Mouse (Mus musculus): ENCODE data around the gene Hs3st6. TPM values are rescaled to one million over a fixed set of nuclear protein-coding genes. Genes with fewer than 3 reads are reported as not detected.

Gene Hs3st6
- polyA plus RNA-seq, 1 experiment from 2014 or later, result 35.9 TPM

- Histone ChIP-seq H3K27me3 (ENCODE audit: control insufficient read depth, insufficient read depth, low read length) (peaks cover 10% of the 10 kb centered on the region), H3K4me1 (ENCODE audit: control insufficient read depth, insufficient read depth, low read length) (no peaks in the 10 kb centered on the region; the same call in 1 of the 2 replicates), H3K36me3 (ENCODE audit: control insufficient read depth, insufficient read depth, low read length) (peaks cover 7% of the 10 kb centered on the region; the same call in 1 of the 2 replicates), H3K9me3 (ENCODE audit: control insufficient read depth, low read length) (no peaks in the 10 kb centered on the region), H3K27ac (ENCODE audit: low read depth, low read length) (no peak overlapping the region), H3K4me3 (ENCODE audit: low read length) (no peak overlapping the region), H3K4me2 (replicated peaks; ENCODE audit: low read depth, low read length) (no peak overlapping the region), H3K9ac (ENCODE audit: low read depth, low read length) (no peak overlapping the region; the same call in 1 of the 2 replicates)
- 20% methylated on average over 7 of the region's 7 CpGs for WGBS
- peak; percentile 79 for ATAC-seq (ENCODE audit: low FRiP score, low TSS enrichment)
Measured at GRCm38 (mm10) chr17:24745526-24746497, 7.0 kb upstream of the Hs3st6 start.

GRCm38 (mm10) chr17:24746986-24747385, 5.8 kb upstream of the Hs3st6 start:
- ATAC-seq (ENCODE audit: low FRiP score, low TSS enrichment), result peak; percentile 26

GRCm38 (mm10) chr17:24751528-24751927, 1.3 kb upstream of the Hs3st6 start:
- peaks cover 39% of the 10 kb centered on the region for H3K27me3 ChIP-seq (ENCODE audit: control insufficient read depth, insufficient read depth, low read length)

More at GRCm38 (mm10) chr17:24746986-24747385, 5.8 kb upstream of the Hs3st6 start:
- Histone ChIP-seq H3K36me3 (ENCODE audit: control insufficient read depth, insufficient read depth, low read length) (peaks cover 3% of the 10 kb centered on the region; the same call in 1 of the 2 replicates), H3K27ac (ENCODE audit: low read depth, low read length) (no peak overlapping the region), H3K4me3 (ENCODE audit: low read length) (no peak overlapping the region), H3K27me3 (ENCODE audit: control insufficient read depth, insufficient read depth, low read length) (peaks cover 20% of the 10 kb centered on the region), H3K9me3 (ENCODE audit: control insufficient read depth, low read length) (no peaks in the 10 kb centered on the region), H3K9ac (ENCODE audit: low read depth, low read length) (no peak overlapping the region), H3K4me2 (replicated peaks; ENCODE audit: low read depth, low read length) (no peak overlapping the region), H3K4me1 (ENCODE audit: control insufficient read depth, insufficient read depth, low read length) (peaks cover 4% of the 10 kb centered on the region; the same call in 1 of the 2 replicates)
- 38% methylated on average over 4 of the region's 4 CpGs for whole genome bisulfite sequencing

GRCm38 (mm10) chr17:24757394-24757793, 4.6 kb downstream of the Hs3st6 start:
- ATAC-seq (ENCODE audit: low FRiP score, low TSS enrichment), result peak; percentile 65
- Histone ChIP-seq H3K9ac (ENCODE audit: low read depth, low read length) (no peak overlapping the region), H3K9me3 (ENCODE audit: control insufficient read depth, low read length) (no peaks in the 10 kb centered on the region), H3K4me1 (ENCODE audit: control insufficient read depth, insufficient read depth, low read length) (peaks cover 20% of the 10 kb centered on the region), H3K36me3 (ENCODE audit: control insufficient read depth, insufficient read depth, low read length) (no peaks in the 10 kb centered on the region), H3K27me3 (ENCODE audit: control insufficient read depth, insufficient read depth, low read length) (peaks cover 16% of the 10 kb centered on the region), H3K4me2 (replicated peaks; ENCODE audit: low read depth, low read length) (no peak overlapping the region), H3K27ac (ENCODE audit: low read depth, low read length) (no peak overlapping the region), H3K4me3 (ENCODE audit: low read length) (no peak overlapping the region)
- WGBS, result 67% methylated on average over 1 of the region's 1 CpGs

More at GRCm38 (mm10) chr17:24751528-24751927, 1.3 kb upstream of the Hs3st6 start:
- H3K27ac ChIP-seq (ENCODE audit: low read depth, low read length), result no peak overlapping the region
- H3K4me3 ChIP-seq (ENCODE audit: low read length), result no peak overlapping the region
- no peaks in the 10 kb centered on the region for H3K36me3 ChIP-seq (ENCODE audit: control insufficient read depth, insufficient read depth, low read length)
- H3K9ac ChIP-seq (ENCODE audit: low read depth, low read length), result no peak overlapping the region
- no peaks in the 10 kb centered on the region for H3K9me3 ChIP-seq (ENCODE audit: control insufficient read depth, low read length)
- H3K4me2 ChIP-seq (replicated peaks; ENCODE audit: low read depth, low read length), result no peak overlapping the region
- ATAC-seq (ENCODE audit: low FRiP score, low TSS enrichment), result no peak
- H3K4me1 ChIP-seq (ENCODE audit: control insufficient read depth, insufficient read depth, low read length), result peaks cover 14% of the 10 kb centered on the region
- 28% methylated on average over 4 of the region's 4 CpGs for WGBS

- H3K4me1 ChIP-seq (ENCODE audit: control insufficient read depth, insufficient read depth, low read length), result peaks cover 38% of the 10 kb centered on the region
Measured at GRCm38 (mm10) chr17:24761121-24761520, 8.3 kb downstream of the Hs3st6 start.

GRCm38 (mm10) chr17:24765016-24765905, 12.5 kb downstream of the Hs3st6 start:
- Histone ChIP-seq H3K27me3 (ENCODE audit: control insufficient read depth, insufficient read depth, low read length) (no peaks in the 10 kb centered on the region), H3K27ac (ENCODE audit: low read depth, low read length) (peak overlapping the region; percentile 77), H3K9ac (ENCODE audit: low read depth, low read length) (no peak overlapping the region; the same call in 1 of the 2 replicates), H3K36me3 (ENCODE audit: control insufficient read depth, insufficient read depth, low read length) (no peaks in the 10 kb centered on the region), H3K4me2 (replicated peaks; ENCODE audit: low read depth, low read length) (peak overlapping the region; percentile 15), H3K4me3 (ENCODE audit: low read length) (no peak overlapping the region), H3K9me3 (ENCODE audit: control insufficient read depth, low read length) (no peaks in the 10 kb centered on the region), H3K4me1 (ENCODE audit: control insufficient read depth, insufficient read depth, low read length) (peaks cover 58% of the 10 kb centered on the region)
- ATAC-seq (ENCODE audit: low FRiP score, low TSS enrichment), result peak; percentile 44
- WGBS, result 30% methylated on average over 22 of the region's 22 CpGs

More at GRCm38 (mm10) chr17:24761121-24761520, 8.3 kb downstream of the Hs3st6 start:
- no peaks in the 10 kb centered on the region for H3K36me3 ChIP-seq (ENCODE audit: control insufficient read depth, insufficient read depth, low read length)
- peak; percentile 25; the same call in 1 of the 2 replicates for ATAC-seq (ENCODE audit: low FRiP score, low TSS enrichment)
- no peaks in the 10 kb centered on the region for H3K9me3 ChIP-seq (ENCODE audit: control insufficient read depth, low read length)
- peak overlapping the region; percentile 61; the same call in 1 of the 2 replicates for H3K27ac ChIP-seq (ENCODE audit: low read depth, low read length)
- 29% methylated on average over 5 of the region's 5 CpGs for WGBS
- H3K4me3 ChIP-seq (ENCODE audit: low read length), result no peak overlapping the region
- H3K27me3 ChIP-seq (ENCODE audit: control insufficient read depth, insufficient read depth, low read length), result 0 out of 2 replicates have a peak, but pooled peaks cover 2% of the 10 kb centered on the region
- H3K4me2 ChIP-seq (replicated peaks; ENCODE audit: low read depth, low read length), result no peak overlapping the region
- H3K9ac ChIP-seq (ENCODE audit: low read depth, low read length), result no peak overlapping the region

- no peaks in the 10 kb centered on the region for H3K36me3 ChIP-seq (ENCODE audit: control insufficient read depth, insufficient read depth, low read length)
- peak; percentile 80 for ATAC-seq (ENCODE audit: low FRiP score, low TSS enrichment)
- no peaks in the 10 kb centered on the region for H3K27me3 ChIP-seq (ENCODE audit: control insufficient read depth, insufficient read depth, low read length)
- 5% methylated on average over 12 of the region's 12 CpGs for WGBS
- 0 out of 2 replicates have a peak overlapping the region, but pooled peaks have one; percentile 17 for H3K4me2 ChIP-seq (replicated peaks; ENCODE audit: low read depth, low read length)
- H3K27ac ChIP-seq (ENCODE audit: low read depth, low read length), result peak overlapping the region; percentile 77
- H3K9ac ChIP-seq (ENCODE audit: low read depth, low read length), result no peak overlapping the region
- H3K9me3 ChIP-seq (ENCODE audit: control insufficient read depth, low read length), result no peaks in the 10 kb centered on the region
- peaks cover 58% of the 10 kb centered on the region for H3K4me1 ChIP-seq (ENCODE audit: control insufficient read depth, insufficient read depth, low read length)
- no peak overlapping the region for H3K4me3 ChIP-seq (ENCODE audit: low read length)
Measured at GRCm38 (mm10) chr17:24766266-24766875, 13.6 kb downstream of the Hs3st6 start.

GRCm38 (mm10) chr17:24769146-24769545, 16.4 kb downstream of the Hs3st6 start:
- Histone ChIP-seq H3K9me3 (ENCODE audit: control insufficient read depth, low read length) (no peaks in the 10 kb centered on the region), H3K27ac (ENCODE audit: low read depth, low read length) (no peak overlapping the region)

More at GRCm38 (mm10) chr17:24769146-24769545, 16.4 kb downstream of the Hs3st6 start:
- 42% methylated on average over 3 of the region's 3 CpGs for WGBS
- no peaks in the 10 kb centered on the region for H3K36me3 ChIP-seq (ENCODE audit: control insufficient read depth, insufficient read depth, low read length)
- no peak overlapping the region for H3K4me3 ChIP-seq (ENCODE audit: low read length)
- no peak overlapping the region for H3K4me2 ChIP-seq (replicated peaks; ENCODE audit: low read depth, low read length)
- no peaks in the 10 kb centered on the region; the same call in 1 of the 2 replicates for H3K27me3 ChIP-seq (ENCODE audit: control insufficient read depth, insufficient read depth, low read length)
- no peak overlapping the region for H3K9ac ChIP-seq (ENCODE audit: low read depth, low read length)
- peaks cover 46% of the 10 kb centered on the region for H3K4me1 ChIP-seq (ENCODE audit: control insufficient read depth, insufficient read depth, low read length)
- ATAC-seq (ENCODE audit: low FRiP score, low TSS enrichment), result no peak

Data from kidney, embryonic 14.5 days (tissue).